Mouse (Mus musculus) left cerebral cortex, adult 11 months (tissue): Measurements from ENCODE around the gene Psmb1.
"Not testable (repeated sequence)": the region's sequence is repeated elsewhere in the genome, so short reads cannot be mapped to it uniquely, and the experiment has no call there.

Experiments
- DNase-seq: peaks from one replicate; pipeline ENCODE4 v3.0.0; 2022; ENCODE audit warnings: low spot score

The Psmb1 gene

DNA sequence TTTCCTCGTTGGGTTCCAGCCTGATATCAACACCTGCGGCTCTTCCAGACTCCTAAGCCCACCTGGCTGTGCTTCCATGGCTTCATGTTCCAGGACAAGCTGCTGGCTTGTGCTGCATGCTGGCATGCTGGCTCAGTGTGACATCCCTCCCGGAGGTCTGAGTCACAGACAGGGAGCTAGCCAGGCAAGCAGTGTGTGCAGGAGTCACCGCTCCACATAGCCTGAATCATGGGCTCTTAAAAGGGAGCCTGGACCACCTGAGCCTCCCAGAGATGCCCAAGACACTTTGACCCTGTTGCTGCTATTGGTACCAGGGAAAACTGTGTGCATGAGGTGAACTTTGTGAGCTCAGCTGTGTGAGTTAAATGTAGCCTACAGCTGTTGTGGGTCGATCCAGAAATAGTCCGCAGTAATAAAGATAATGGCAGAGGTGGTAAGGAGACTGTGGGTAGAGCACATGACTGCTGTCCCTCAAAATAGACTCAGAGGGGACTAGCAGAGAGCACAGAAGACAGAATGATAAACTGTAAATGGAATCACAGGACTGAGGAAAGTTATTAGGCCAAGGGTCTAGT lies 37.5 kb downstream of the Psmb1 start:
- DNase-seq, result no peak

DNA sequence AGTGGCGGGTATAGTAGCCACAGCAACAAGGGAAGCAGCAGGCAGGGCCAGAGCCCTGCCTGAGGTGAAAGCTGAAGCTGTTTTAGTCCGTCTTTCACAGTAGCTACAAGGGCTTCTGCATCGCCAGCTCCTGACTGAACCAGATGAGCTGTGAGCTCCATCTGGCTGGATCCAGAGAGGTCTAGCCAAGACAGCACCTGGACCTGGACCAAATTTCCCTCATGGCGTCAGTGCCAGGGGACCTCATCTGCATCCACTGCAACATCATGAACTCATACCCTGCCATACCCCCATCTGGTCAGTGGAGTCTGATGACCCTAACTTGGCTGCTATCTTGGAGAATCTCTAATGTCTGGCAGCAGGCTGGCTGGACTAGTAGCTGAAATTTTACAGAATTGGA lies 39.8 kb downstream of the Psmb1 start:
- DNase-seq, result no peak

DNA sequence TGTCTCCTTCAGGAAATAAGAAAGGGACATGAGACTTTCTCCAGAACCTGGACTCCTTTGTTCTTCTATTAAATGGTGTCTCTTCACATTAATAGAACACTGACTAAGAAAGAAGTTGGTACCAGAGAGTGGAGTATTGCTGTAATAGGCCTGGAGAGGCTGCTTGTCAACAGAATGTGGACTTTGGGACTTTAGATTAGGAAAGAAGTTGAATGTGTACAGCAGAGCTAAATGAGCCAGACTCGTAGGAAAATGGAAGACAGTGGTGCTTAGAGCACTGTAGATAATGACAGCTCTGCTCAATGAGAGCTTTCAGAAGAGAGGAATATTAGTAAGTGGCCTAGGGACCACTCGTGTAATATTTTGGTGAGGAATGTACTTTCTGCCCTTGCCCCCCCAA lies 43.0 kb downstream of the Psmb1 start:
- no peak for DNase-seq

DNA sequence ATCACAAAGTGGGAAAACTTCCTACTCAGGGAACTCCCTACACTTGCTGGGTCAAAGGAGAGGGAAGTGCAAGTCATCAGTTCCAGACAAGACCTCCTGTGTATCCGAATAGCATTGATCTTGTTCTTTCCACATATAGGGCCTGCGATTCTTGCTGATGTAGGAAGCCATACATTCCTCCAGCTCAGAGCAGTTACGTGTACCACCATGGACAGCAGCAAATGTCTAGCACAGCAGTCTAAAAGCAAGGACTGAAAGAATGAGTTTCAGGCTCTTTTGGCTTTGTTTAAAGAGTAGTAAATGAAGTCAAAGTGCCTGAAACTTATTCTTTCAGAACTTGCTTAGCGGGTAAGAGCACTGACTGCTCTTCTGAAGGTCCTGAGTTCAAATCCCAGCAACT lies 44.3 kb downstream of the Psmb1 start:
- DNase-seq, result no peak

DNA sequence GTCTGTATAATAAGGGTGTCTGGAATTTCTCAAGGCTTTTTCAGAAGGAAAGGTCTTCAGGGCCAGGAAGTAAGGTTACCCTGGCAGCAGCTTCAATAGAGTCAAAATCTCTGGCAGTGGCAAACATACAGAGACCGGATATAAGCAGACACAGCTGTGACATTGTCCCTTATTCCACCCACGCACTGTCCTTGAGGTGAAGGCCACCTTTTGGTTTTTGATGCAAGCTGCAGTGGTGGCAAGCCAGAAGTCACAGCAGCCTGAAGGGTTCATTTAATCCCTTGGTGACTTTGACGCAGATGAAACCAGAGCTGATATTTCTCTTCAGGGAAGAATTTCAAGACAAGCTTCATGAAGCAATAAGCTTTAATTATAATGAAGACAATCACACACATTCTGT lies 49.9 kb downstream of the Psmb1 start:
- no peak for DNase-seq

DNA sequence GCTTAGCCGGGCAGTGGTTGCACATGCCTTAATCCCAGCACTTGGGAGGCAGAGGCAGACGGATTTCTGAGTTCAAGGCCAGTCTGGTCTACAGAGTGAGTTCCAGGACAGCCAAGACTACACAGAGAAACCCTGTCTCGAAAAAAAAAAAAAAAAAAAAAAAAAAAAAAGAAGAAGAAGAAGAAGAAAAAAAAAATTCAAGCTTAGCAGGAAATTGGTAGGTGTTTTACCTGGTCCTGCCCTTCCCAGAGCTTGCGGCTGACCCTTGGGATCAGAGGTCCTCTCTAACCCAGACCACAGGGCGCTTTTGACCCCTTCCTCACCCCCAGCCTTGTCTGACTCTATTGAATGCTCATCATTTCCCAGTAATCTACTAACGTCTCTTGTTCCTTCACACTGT lies 50.4 kb downstream of the Psmb1 start:
- not testable (repeated sequence) for DNase-seq

DNA sequence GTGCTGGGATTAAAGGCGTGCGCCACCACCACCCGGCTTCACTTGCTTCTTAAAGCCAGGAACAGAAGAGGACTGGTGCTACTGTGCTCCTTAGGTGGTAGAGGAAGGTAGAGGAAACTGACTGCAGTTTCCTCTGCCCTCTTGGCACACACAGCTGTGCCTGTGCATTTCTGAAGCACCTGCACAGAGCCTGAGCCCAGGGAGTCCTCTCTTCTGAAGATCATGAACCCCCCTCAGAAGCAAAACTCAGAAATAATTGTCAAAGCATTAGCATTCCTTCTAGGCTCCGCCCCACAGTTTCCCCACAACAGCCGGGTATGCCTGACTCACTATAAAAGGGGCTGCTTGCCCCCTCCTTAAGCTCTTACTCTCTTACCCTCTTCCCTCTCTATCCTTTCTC lies 51.7 kb downstream of the Psmb1 start:
- DNase-seq, result no peak

DNA sequence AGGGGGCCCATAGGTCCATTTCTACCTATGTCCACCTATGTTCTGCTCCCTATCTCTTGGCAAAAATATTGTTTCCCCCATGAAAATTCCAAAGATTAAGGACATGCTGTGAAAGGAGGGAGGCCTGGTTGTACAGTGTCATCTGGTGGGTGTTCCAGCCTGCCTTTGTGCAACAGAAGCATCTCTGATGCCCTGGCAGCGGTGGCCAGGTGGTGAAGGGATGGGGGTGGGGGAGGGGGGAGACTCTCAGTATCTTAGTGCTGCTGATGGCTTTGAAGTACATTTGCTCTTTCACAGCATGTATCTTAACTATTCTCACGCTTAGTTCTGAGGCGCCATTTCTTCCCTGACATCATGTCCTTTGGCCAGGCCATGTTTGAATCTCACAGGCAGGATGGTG lies 54.1 kb downstream of the Psmb1 start:
- DNase-seq, result no peak

DNA sequence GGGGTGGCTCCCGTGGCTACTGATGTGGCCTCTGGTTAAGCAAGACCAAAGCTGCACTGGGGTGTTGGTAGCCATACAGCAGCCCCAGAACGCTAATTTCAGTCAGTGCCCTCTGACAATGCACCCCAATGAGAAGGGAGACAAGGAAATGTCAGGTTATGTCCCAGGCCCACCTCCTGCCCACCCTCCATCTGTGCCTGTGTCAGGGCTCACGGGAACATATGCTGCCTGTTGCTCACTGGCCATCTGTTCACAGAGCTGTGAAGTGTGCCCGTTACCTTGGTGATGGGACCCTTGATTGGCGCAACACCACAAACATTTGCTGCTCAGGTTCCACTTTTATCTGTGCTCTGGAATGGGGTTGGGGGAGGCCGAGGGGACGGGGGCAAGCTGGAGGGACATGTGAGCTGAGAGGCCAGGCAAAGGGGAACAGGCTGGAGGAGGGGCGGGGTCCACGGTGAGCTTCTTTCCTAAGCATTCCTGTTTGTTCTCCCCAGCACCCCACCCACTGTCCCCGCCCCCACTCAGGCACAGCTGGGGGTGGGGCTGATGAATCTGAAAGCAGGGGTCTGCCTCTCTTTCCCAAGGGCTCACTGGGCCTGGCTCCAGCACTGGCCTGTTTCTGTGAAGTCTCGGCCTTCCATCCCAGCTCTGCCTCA lies 59.0 kb downstream of the Psmb1 start:
- DNase-seq, result no peak

DNA sequence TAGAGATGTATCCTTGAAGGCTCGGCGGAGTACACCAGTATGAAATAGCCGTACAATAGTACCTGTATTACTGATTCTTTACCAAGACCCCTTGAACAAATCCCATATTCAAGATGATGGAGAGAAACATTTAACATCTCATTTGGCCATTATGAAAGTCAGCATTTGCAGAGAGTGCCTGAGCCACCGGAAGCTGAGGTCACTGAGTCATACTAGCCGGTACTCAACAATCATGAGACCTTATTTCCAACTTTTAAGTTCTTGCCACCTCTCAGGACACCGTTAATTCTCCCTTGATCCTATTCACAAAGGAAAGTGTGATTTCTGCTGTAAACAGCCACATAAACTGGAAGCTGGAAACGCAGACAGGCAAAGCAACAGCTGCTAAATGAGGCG lies 59.5 kb downstream of the Psmb1 start:
- no peak for DNase-seq

DNA sequence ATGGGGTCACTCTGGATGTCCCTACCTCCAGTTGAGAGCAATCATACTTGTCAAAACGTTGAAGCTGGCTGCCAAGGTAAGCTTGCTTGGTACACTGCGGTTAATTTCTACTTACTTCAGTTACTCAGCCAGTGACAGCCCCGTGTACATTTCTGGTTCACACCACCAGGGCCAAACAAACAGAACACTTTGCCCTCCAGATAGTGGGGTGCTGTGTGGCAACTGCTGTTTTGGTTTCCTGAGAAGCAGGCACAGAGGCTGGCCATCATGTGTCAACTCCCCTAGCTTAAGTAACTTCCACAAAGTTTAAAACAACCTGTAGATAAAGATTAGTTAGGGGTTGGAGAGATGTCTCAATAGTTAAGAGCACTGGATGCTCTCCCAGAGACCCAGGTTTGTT lies 64.8 kb downstream of the Psmb1 start:
- DNase-seq, result no peak

DNA sequence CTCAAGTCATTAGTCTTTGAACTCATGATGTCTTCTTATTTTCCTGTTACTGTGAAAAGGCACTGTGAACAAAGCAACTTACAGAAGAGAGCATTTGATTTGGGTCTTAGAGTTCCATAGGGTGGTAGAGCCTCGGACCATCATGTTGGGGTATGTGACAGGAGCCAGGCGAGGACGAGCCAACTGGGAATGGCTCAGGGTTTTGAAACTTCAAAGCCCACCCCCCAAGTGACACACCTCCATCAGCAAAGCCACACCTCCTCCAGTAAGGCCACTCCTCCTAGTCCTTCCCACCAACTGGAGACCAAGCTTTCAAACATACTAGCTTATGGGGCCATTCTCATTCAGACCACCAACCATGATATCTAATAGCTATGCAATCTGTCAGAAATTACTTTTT lies 67.5 kb downstream of the Psmb1 start:
- DNase-seq, result no peak

DNA sequence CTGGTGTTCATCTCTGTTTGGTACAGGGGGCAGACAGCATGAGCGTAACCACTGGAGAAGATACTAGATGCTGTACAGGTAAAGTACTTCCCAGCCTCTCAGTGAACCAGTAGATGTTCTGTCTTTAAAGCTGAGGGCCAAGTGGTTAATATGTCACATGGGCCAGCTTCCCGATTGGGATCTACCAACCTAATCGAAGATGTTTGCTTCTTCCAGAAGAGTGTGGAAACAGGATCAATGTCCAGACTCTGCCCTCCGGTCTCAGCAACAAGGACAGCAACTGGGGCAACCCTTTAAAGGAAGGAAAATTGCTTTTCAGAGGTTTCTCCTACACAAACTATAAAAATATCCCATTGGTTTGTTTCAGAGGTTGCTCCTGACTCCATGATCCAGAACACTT lies 68.0 kb downstream of the Psmb1 start:
- no peak for DNase-seq

DNA sequence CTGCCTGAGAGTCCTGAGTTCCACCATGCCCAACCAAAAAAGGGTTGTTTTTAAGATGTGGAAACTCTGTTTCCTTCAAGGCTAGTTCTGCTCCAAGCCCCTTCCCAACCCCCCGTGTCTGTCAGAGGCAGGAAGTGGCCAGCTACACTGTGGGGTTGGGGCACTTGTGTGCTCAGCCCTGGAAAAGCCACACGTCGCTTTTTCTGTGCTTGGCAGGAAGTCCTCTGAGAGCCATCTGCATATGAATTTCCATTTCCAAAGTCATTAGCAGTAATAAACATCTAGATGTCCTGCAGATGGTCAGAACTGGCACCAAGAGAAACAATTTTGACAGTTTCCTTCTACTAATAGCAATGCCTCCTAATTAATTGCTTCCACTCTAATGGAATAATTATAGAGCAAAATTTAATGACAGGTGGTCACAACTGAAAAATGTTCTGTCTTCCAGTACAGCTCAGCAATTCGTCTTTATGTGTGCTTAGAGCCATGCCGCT lies 68.5 kb downstream of the Psmb1 start:
- no peak for DNase-seq

DNA sequence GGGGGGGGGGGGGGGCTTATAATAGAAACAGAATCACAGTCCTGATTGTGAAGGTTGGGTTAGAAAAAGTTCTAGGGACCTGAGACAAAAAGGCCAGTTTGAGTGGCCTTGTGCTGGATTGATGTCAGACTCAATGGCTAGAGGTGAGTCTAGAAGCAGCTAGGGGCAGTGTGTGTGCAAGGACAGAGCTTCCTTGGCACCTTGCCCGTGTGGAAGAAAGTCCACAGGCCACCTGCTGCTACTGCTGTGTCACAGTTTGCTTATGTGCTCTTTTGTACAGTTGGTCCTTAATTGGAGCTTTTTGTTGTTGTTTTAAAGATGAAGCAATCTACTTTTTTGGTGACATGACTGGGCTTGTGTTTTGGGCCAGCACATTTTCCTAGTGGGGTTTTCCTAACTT lies 69.6 kb downstream of the Psmb1 start:
- DNase-seq, result no peak

DNA sequence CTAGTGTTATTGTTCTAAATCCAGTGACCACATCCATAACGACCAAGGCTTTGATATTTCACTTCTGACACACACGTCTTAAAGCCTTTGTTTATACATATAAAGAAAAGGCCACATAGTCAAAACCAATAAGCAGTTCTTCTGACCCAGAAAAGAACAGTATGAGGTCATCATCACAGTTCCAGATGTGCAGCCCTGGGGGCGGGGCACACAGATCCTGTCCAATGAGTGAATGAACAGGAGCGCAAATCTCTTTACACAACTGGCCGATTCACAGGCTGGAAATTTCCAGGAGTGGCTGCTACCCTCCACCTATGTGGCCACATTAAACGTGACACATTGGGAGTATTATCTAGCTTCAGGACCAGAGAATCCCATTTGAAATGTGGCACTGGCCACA lies 70.1 kb downstream of the Psmb1 start:
- no peak for DNase-seq

DNA sequence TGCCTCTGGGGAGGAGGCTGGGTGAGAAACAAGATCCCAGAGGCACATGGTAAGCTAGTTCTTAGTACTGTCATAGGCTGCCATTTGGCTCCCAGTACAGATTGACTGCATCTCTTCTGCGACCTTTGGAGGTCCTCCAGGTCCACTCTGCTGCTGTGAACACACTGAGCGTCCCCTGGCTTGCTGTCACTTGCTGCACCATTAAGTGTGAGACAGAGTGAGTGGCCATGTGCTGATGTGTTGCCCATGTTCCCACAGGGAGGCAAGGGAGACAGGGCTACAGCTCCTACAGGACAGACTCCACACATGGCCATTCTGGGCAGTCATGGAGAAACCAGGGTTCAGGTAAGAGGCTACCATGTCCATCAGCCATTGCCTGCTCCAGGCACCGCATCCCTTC lies 73.6 kb downstream of the Psmb1 start:
- no peak for DNase-seq
